Mouse (Mus musculus): ENCODE measurements around the gene Golph3. TPM values are rescaled to one million over a fixed set of nuclear protein-coding genes. Genes with fewer than 3 reads are reported as not detected.
"Not testable (repeated sequence)": the region's sequence is repeated elsewhere in the genome, so short reads cannot be mapped to it uniquely, and the experiment has no call there.

Gene Golph3
- polyA plus RNA-seq, 1 experiment: 81.6 TPM

DNA sequence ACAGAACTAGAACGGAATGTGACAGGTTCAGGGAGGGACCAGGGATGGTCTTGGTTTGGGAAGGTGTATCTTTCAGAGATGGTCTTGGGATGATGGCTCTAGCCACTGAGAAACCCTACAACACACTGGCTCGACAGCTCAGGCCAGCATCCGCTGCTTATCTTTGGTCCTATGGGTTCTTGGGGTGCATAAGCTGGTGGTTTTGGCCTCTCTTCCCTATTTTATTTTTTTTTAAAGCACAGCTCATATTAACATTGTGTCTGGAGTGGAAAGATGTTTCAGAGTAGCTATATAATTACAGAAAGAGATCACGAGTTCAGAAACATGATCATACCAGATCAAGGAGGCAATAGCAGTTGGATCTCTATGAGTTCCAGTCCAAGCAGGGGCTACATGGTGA, 42.8 kb downstream of the Golph3 start:
- Histone ChIP-seq H3K4me3 (ENCODE audit: insufficient read depth, low read length) (no peak overlapping the region), H3K4me1 (ENCODE audit: control insufficient read depth, insufficient read depth, low read length) (peaks cover 7% of the 10 kb centered on the region), H3K27ac (ENCODE audit: insufficient read depth, low read length) (no peak overlapping the region)
- TF ChIP-seq CTCF (IDR thresholded peaks at IDR 0.05; ENCODE audit: extremely low read depth, insufficient read depth, low read length): no peak
- no peak for TF ChIP-seq POLR2A (IDR thresholded peaks at IDR 0.05; ENCODE audit: extremely low read depth, insufficient read depth, low read length)

DNA sequence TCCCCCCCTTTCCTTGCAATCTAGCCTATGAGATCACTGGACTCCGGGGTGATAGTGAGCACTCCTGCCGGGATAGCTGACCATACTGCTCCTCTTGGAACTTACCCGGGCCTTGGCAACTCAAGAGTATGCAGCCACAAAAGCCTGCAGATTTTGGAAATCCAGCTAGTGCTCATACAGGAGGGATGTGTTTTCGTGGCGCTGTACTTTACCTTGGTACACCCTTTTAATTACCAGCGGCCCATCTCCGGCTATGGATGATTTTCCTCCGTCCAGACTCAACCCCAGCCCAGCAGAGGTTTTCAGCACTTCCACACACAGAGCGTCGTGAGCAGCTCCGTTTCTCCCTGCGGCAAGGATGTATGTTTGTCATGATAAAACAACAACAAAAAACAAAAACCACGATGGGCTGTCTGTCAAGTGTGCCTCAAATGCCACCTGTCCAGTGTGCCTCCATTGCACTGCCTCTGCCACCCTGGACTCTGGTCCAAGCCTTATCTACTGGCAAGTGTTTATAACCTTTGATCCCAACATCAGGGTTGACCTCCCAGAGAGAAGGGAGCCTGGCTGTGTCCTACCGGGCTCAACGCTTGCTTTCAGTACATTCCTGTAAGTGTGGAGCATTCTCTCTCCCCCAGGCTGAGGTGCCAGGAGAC, 44.3 kb downstream of the Golph3 start:
- Histone ChIP-seq H3K27ac (ENCODE audit: insufficient read depth, low read length) (no peak overlapping the region), H3K4me3 (ENCODE audit: insufficient read depth, low read length) (no peak overlapping the region), H3K4me1 (ENCODE audit: control insufficient read depth, insufficient read depth, low read length) (peaks cover 7% of the 10 kb centered on the region)
- no peak for TF ChIP-seq CTCF (IDR thresholded peaks at IDR 0.05; ENCODE audit: extremely low read depth, insufficient read depth, low read length)
- TF ChIP-seq POLR2A (IDR thresholded peaks at IDR 0.05; ENCODE audit: extremely low read depth, insufficient read depth, low read length): no peak

DNA sequence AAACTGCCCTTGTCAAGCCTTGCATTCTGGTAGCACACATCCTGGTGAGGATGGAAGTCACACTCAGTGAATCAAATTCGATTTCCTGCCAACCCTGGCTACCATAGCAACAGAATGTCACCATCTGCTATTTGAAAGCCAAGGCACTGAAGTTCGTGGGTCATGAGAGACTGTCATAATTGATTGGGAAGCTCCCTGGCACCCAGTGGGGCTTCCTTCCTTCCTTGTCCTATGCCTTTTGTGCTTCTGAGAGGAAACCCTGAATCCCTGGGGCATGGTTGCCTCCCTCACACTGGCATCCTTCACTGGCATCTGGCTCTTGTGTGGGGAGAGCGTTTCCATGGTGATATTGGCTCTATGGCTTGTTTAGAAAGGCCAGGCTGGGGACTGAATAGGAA, 44.8 kb downstream of the Golph3 start:
- no peak overlapping the region for H3K4me3 ChIP-seq (ENCODE audit: insufficient read depth, low read length)
- H3K27ac ChIP-seq (ENCODE audit: insufficient read depth, low read length): no peak overlapping the region
- no peak for TF ChIP-seq CTCF (IDR thresholded peaks at IDR 0.05; ENCODE audit: extremely low read depth, insufficient read depth, low read length)
- no peak for TF ChIP-seq POLR2A (IDR thresholded peaks at IDR 0.05; ENCODE audit: extremely low read depth, insufficient read depth, low read length)
- H3K4me1 ChIP-seq (ENCODE audit: control insufficient read depth, insufficient read depth, low read length): peaks cover 7% of the 10 kb centered on the region

DNA sequence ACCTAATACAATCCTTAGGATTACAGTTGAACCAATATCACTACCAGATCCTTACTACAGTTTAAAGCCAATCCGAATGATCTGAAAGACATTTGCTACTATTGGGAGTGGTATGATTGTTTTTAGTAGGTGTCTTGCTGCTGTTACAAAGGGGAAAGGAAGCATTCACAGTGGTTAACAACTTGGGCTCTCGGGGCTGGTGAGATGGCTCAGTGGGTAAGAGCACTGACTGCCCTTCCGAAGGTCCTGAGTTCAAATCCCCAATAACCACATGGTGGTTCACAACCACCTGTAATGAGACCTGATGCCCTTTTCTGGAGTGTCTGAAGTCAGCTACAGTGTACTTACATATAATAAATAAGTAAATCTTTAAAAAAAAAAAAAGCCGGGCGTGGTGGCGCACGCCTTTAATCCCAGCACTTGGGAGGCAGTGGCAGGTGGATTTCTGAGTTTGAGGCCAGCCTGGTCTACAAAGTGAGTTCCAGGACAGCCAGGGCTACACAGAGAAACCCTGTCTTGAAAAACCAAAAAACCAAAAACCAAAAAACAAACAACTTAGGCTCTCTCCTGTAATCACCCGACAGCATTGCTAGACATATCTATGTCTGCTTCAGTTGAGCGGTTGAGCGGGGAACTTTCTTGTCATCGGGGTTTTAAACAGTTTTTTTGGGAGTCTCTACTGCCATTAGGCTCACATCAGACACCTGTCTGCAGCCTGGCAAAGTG, 45.5 kb downstream of the Golph3 start:
- not testable (repeated sequence) for H3K4me1 ChIP-seq (ENCODE audit: control insufficient read depth, insufficient read depth, low read length); H3K27ac ChIP-seq (ENCODE audit: insufficient read depth, low read length); H3K4me3 ChIP-seq (ENCODE audit: insufficient read depth, low read length)

GRCm38 (mm10) chr15:12367306-12368080, 46.2 kb downstream of the Golph3 start:
- Histone ChIP-seq H3K27ac (ENCODE audit: insufficient read depth, low read length) (no peak overlapping the region), H3K4me3 (ENCODE audit: insufficient read depth, low read length) (no peak overlapping the region), H3K4me1 (ENCODE audit: control insufficient read depth, insufficient read depth, low read length) (peaks cover 4% of the 10 kb centered on the region)
- no peak for TF ChIP-seq CTCF (IDR thresholded peaks at IDR 0.05; ENCODE audit: extremely low read depth, insufficient read depth, low read length)
- no peak for TF ChIP-seq POLR2A (IDR thresholded peaks at IDR 0.05; ENCODE audit: extremely low read depth, insufficient read depth, low read length)

DNA sequence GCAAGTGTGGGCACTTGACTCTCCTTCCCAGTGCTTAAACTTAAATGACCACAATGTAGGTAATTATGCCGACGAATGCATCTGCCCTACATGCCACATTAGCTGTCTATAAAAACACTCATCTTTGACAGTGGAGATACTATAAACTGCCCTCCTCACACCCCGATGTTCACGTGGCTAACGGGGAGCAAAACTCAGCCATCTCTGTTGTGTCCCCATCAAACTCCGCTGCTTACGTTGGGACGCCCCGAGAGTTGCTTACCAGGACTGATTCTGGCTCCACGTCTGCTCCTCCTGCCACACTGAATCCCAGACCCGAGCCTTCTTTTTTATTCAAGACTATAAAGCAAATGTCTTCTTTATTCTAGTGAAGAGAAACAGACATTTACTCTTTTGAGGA, 47.1 kb downstream of the Golph3 start:
- Histone ChIP-seq H3K27ac (ENCODE audit: insufficient read depth, low read length) (no peak overlapping the region), H3K4me3 (ENCODE audit: insufficient read depth, low read length) (no peak overlapping the region), H3K4me1 (ENCODE audit: control insufficient read depth, insufficient read depth, low read length) (peaks cover 2% of the 10 kb centered on the region; the same call in 1 of the 2 replicates)
- TF ChIP-seq POLR2A (IDR thresholded peaks at IDR 0.05; ENCODE audit: extremely low read depth, insufficient read depth, low read length) (no peak), CTCF (IDR thresholded peaks at IDR 0.05; ENCODE audit: extremely low read depth, insufficient read depth, low read length) (no peak)

- no peak overlapping the region for H3K27ac ChIP-seq (ENCODE audit: insufficient read depth, low read length)
- TF ChIP-seq POLR2A (IDR thresholded peaks at IDR 0.05; ENCODE audit: extremely low read depth, insufficient read depth, low read length) (no peak), CTCF (IDR thresholded peaks at IDR 0.05; ENCODE audit: extremely low read depth, insufficient read depth, low read length) (no peak)
- no peak overlapping the region for H3K4me3 ChIP-seq (ENCODE audit: insufficient read depth, low read length)
- H3K4me1 ChIP-seq (ENCODE audit: control insufficient read depth, insufficient read depth, low read length): peaks cover 2% of the 10 kb centered on the region; the same call in 1 of the 2 replicates
These were observed 47.6 kb downstream of the Golph3 start for GRCm38 (mm10) chr15:12368850-12369249.

DNA sequence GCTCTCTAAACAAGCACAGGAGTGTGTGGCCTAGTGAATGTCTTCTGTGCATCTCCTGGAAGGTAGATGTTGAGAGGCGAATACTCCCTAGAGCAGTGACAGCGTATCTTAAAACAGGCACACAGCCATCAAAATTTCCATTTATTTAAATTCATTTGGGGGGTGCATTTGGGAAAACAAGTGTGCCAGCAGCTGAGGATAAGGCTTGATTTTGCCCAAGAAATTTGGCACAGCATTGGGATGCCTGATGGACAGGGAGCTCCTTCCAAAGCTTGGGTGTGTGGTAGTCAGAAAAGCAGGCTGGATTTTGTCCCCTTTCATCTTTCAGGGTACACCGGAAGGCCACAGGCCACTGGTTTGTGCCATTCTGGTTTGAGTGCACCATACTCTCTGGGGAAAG, 48.8 kb downstream of the Golph3 start:
- TF ChIP-seq CTCF (IDR thresholded peaks at IDR 0.05; ENCODE audit: extremely low read depth, insufficient read depth, low read length) (no peak), POLR2A (IDR thresholded peaks at IDR 0.05; ENCODE audit: extremely low read depth, insufficient read depth, low read length) (no peak)
- peaks cover 2% of the 10 kb centered on the region; the same call in 1 of the 2 replicates for H3K4me1 ChIP-seq (ENCODE audit: control insufficient read depth, insufficient read depth, low read length)
- H3K4me3 ChIP-seq (ENCODE audit: insufficient read depth, low read length): no peak overlapping the region
- H3K27ac ChIP-seq (ENCODE audit: insufficient read depth, low read length): no peak overlapping the region

DNA sequence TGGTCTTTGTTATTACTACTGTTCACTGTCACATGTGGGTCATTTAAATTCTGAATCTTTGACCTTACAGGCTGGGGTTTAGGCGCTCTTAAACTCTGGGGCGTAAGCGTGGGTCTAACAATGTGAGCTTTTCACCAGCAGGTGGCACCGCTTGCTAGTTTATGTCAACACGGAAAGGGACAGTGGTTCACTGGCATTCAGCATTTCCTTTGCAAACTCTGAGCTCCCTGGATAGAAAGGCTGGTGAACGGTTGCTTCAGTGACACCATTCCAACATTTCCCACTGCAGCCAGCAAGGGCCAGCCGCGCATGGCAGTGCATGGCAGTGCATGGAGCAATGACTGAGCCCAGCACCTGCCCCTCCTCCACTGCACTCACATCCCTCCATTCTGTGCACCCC, 49.9 kb downstream of the Golph3 start:
- no peaks in the 10 kb centered on the region for H3K4me1 ChIP-seq (ENCODE audit: control insufficient read depth, insufficient read depth, low read length)
- no peak overlapping the region for H3K4me3 ChIP-seq (ENCODE audit: insufficient read depth, low read length)
- TF ChIP-seq POLR2A (IDR thresholded peaks at IDR 0.05; ENCODE audit: extremely low read depth, insufficient read depth, low read length) (no peak), CTCF (IDR thresholded peaks at IDR 0.05; ENCODE audit: extremely low read depth, insufficient read depth, low read length) (peak; percentile 93)
- no peak overlapping the region for H3K27ac ChIP-seq (ENCODE audit: insufficient read depth, low read length)

All from cortical plate, adult 2 months (tissue).